Mouse (Mus musculus) colon, adult 2 months (tissue): ENCODE results near the gene Prss8. TPM values are rescaled to one million over a fixed set of nuclear protein-coding genes. Genes with fewer than 3 reads are reported as not detected.

Experiments
- polyA plus RNA-seq: library from polyadenylated mRNA; depleted of rRNA; stranded (reverse); fragments of >200 nt; gene quantifications from 2 replicates; pipeline ENCODE4 v1.2.3, GENCODE M21; 2012; rRNA removed

The Prss8 gene
- 119 and 136 TPM in 2 replicates for polyA plus RNA-seq

GRCm38 (mm10) chr7:127929923-127930322, at the start of gene Prss8:
Gene Prss8, minus strand, starts transcription at chr7:127930104.

GRCm38 (mm10) chr7:127967004-127967921, 37.4 kb upstream of the Prss8 start, which contains the start of gene Fus:
Gene Fus, plus strand, starts transcription at chr7:127967457.

GRCm38 (mm10) chr7:127946470-127947023, 16.6 kb upstream of the Prss8 start, which contains the start of gene Prss36:
Gene Prss36, minus strand, starts transcription at chr7:127946725.

GRCm38 (mm10) chr7:127912190-127912871, 17.6 kb downstream of the Prss8 start, which contains the start of gene Kat8:
Gene Kat8, plus strand, starts transcription at chr7:127912516.

GRCm38 (mm10) chr7:127903971-127904796, 25.7 kb downstream of the Prss8 start, which contains the start of gene Bckdk:
Gene Bckdk, plus strand, starts transcription at chr7:127904082.

GRCm38 (mm10) chr7:127895442-127895841, 34.5 kb downstream of the Prss8 start, which contains the start of the genes Gm21974 and Vkorc1:
Gene Gm21974, minus strand, starts transcription at chr7:127895454.
Gene Vkorc1, minus strand, starts transcription at chr7:127895617.

GRCm38 (mm10) chr7:127890798-127891197, 39.1 kb downstream of the Prss8 start, which contains the start of gene Prss53:
Gene Prss53, minus strand, starts transcription at chr7:127890970.

GRCm38 (mm10) chr7:127876467-127877348, 53.2 kb downstream of the Prss8 start, which contains the start of gene Zfp668:
Gene Zfp668, minus strand, starts transcription at chr7:127876828.

GRCm38 (mm10) chr7:127876041-127876466, 53.9 kb downstream of the Prss8 start, which contains the start of gene Zfp646:
Gene Zfp646, plus strand, starts transcription at chr7:127876221.

Other genes starting within 250 kb of the Prss8 start
- 30.5 and 30.6 TPM in 2 replicates for gene Bcl7c, start 221.2 kb downstream of the Prss8 start, polyA plus RNA-seq
- 17.1 and 23.7 TPM in 2 replicates for gene Ctf1, start 217.4 kb downstream of the Prss8 start, polyA plus RNA-seq
- gene Ctf2, start 197.9 kb downstream of the Prss8 start, polyA plus RNA-seq = not detected in 2 replicates
- 47.9 and 56.8 TPM in 2 replicates for gene Fbxl19, start 185.6 kb downstream of the Prss8 start, polyA plus RNA-seq
- gene Orai3, start 160.3 kb downstream of the Prss8 start, polyA plus RNA-seq = 35.4 and 46.9 TPM in 2 replicates
- gene Setd1a, start 153.4 kb downstream of the Prss8 start, polyA plus RNA-seq = 8.2 and 9.2 TPM in 2 replicates
- gene Gm49388, start 144.5 kb downstream of the Prss8 start, polyA plus RNA-seq = 0.86 TPM in 1 of 2 replicates, not detected in the other
- 64.8 and 84.2 TPM in 2 replicates for gene Hsd3b7, start 129.5 kb downstream of the Prss8 start, polyA plus RNA-seq
- gene Stx4a, start 105.8 kb downstream of the Prss8 start, polyA plus RNA-seq = 61.1 and 76.4 TPM in 2 replicates
- gene Stx1b, start 105.6 kb downstream of the Prss8 start, polyA plus RNA-seq = 3.9 and 4.8 TPM in 2 replicates
- 20.2 and 20.8 TPM in 2 replicates for gene Zfp646, start 53.9 kb downstream of the Prss8 start, polyA plus RNA-seq
- 6.5 and 7.7 TPM in 2 replicates for gene Zfp668, start 53.3 kb downstream of the Prss8 start, polyA plus RNA-seq
- gene Prss53, start 39.1 kb downstream of the Prss8 start, polyA plus RNA-seq = 5.0 and 5.2 TPM in 2 replicates
- gene Gm21974, start 34.6 kb downstream of the Prss8 start, polyA plus RNA-seq = not detected in 2 replicates
- gene Vkorc1, start 34.5 kb downstream of the Prss8 start, polyA plus RNA-seq = 136 and 159 TPM in 2 replicates
- gene Bckdk, start 26.0 kb downstream of the Prss8 start, polyA plus RNA-seq = 74.3 and 95.0 TPM in 2 replicates
- gene Kat8, start 17.6 kb downstream of the Prss8 start, polyA plus RNA-seq = 9.7 and 12.9 TPM in 2 replicates
- gene Prss36, start 16.6 kb upstream of the Prss8 start, polyA plus RNA-seq = 7.5 and 10.7 TPM in 2 replicates
- gene Fus, start 37.4 kb upstream of the Prss8 start, polyA plus RNA-seq = 156 and 158 TPM in 2 replicates
- gene Pycard, start 63.8 kb upstream of the Prss8 start, polyA plus RNA-seq = 407 and 442 TPM in 2 replicates
- 18.5 and 21.0 TPM in 2 replicates for gene Trim72, start 73.8 kb upstream of the Prss8 start, polyA plus RNA-seq
- 4.3 and 4.7 TPM in 2 replicates for gene Itgam, start 132.5 kb upstream of the Prss8 start, polyA plus RNA-seq
- 0.10 TPM in 1 of 2 replicates, not detected in the other for gene Gm49368, start 132.6 kb upstream of the Prss8 start, polyA plus RNA-seq
- 3.5 and 3.6 TPM in 2 replicates for gene Itgax, start 199.4 kb upstream of the Prss8 start, polyA plus RNA-seq
- 0.09 and 0.17 TPM in 2 replicates for gene Itgad, start 224.3 kb upstream of the Prss8 start, polyA plus RNA-seq